Mouse (Mus musculus): Measurements from ENCODE around the gene Ppp1r16b.

GRCm38 (mm10) chr2:158716066-158716465, 50.9 kb downstream of the Ppp1r16b start:
- TF ChIP-seq POLR2A (IDR thresholded peaks at IDR 0.05; ENCODE audit: low read depth, low read length) = no peak
- TF ChIP-seq CTCF (conservative IDR thresholded peaks at IDR 0.05; ENCODE audit: insufficient read depth, insufficient read length, low read depth, low read length) = no peak

Data from kidney, adult 2 months (tissue).